Mouse (Mus musculus) G1E (cell line): ENCODE results near the gene Dnajc12.

Experiments used
- CTCF ChIP-seq: IDR thresholded peaks from 2 replicates; pipeline ENCODE4 v1.5.1; 2012; ENCODE audit warnings: low read depth, low read length, inconsistent platforms, mixed read lengths
- POLR2AphosphoS5 ChIP-seq: IDR thresholded peaks from 2 replicates; pipeline ENCODE4 v1.6.1; 2012; ENCODE audit warnings: low read depth, low read length, inconsistent platforms; ENCODE audit not compliant: insufficient replicate concordance
- TAL1 ChIP-seq: conservative IDR thresholded peaks from 2 replicates; pipeline ENCODE4 v1.6.1; 2012; ENCODE audit warnings: low read depth, low read length, inconsistent platforms, mixed read lengths

GRCm38 (mm10) chr10:63457292-63458128 is 75.3 kb downstream of the Dnajc12 start:
- no peak for TF ChIP-seq CTCF
- no peak for TF ChIP-seq TAL1
- TF ChIP-seq POLR2AphosphoS5, result no peak
